Mouse (Mus musculus) embryonic facial prominence, embryonic 10.5 days (tissue): ENCODE measurements at regions not wholly inside any gene's neighbourhood (a gene's known extent, or its start where the extent isn't known, plus 50 kb on each side); places are given as distances from the start of the nearest gene placed in this dataset.

Experiments used
- DNase-seq: peaks from one replicate; pipeline ENCODE4 v3.0.0-alpha.2; 2017; ENCODE audit warnings: low spot score
- H3K27ac ChIP-seq: fragments of 300-500 bp; sonication (generic); replicated peaks from 2 replicates; pipeline ENCODE4 v1.5.1; 2016; ENCODE audit warnings: mild to moderate bottlenecking
- H3K27me3 ChIP-seq: fragments of 300-500 bp; sonication (generic); replicated peaks from 2 replicates; pipeline ENCODE4 v1.6.1; 2016; ENCODE audit warnings: low read depth, mild to moderate bottlenecking; ENCODE audit not compliant: poor library complexity, severe bottlenecking
- H3K36me3 ChIP-seq: fragments of 300-500 bp; sonication (generic); replicated peaks from 2 replicates; pipeline ENCODE4 v1.6.1; 2016; ENCODE audit warnings: mild to moderate bottlenecking, moderate library complexity
- H3K4me1 ChIP-seq: fragments of 300-500 bp; sonication (generic); 2 replicates; pipeline ENCODE4 v1.6.1; 2016
- H3K4me3 ChIP-seq: fragments of 300-500 bp; sonication (generic); 2 replicates; pipeline ENCODE4 v1.5.1; 2016; ENCODE audit warnings: mild to moderate bottlenecking, moderate library complexity
- H3K9me3 ChIP-seq: fragments of 300-500 bp; sonication (generic); 2 replicates; pipeline ENCODE4 v1.6.1; 2016; ENCODE audit warnings: mild to moderate bottlenecking
- WGBS: fragments of 180-500 bp; shearing (Covaris S2); methylation state at CpG from one replicate; pipeline ENCODE4 v1.1.7; 2016; 5-methylcytosine and 5-hydroxymethylcytosine counted together

- H3K27me3 ChIP-seq, result peaks cover 8% of the 10 kb centered on the region
- no peak for DNase-seq
- no peak overlapping the region for H3K27ac ChIP-seq
- no peaks in the 10 kb centered on the region for H3K36me3 ChIP-seq
- H3K9me3 ChIP-seq, result no peaks in the 10 kb centered on the region
- H3K4me3 ChIP-seq, result no peak overlapping the region
- 59% methylated on average over 8 of the region's 8 CpGs for WGBS
- peaks cover 14% of the 10 kb centered on the region; the same call in 1 of the 2 replicates for H3K4me1 ChIP-seq
Measured at GRCm38 (mm10) chr4:125960704-125961279, 63.6 kb upstream of the Csf3r start.

GRCm38 (mm10) chr4:125962677-125963076 lies 61.7 kb upstream of the Csf3r start:
- Histone ChIP-seq H3K4me1 (peaks cover 14% of the 10 kb centered on the region; the same call in 1 of the 2 replicates), H3K27ac (no peak overlapping the region), H3K36me3 (no peaks in the 10 kb centered on the region), H3K4me3 (no peak overlapping the region), H3K9me3 (no peaks in the 10 kb centered on the region), H3K27me3 (peaks cover 8% of the 10 kb centered on the region)
- DNase-seq, result peak; percentile 86
- WGBS, result 7% methylated on average over 7 of the region's 7 CpGs
